Mouse (Mus musculus) MEL (cell line): ENCODE data around the gene Asns. TPM values are rescaled to one million over a fixed set of nuclear protein-coding genes. Genes with fewer than 3 reads are reported as not detected.

Experiments used
- DNase-seq: peaks from one replicate; pipeline ENCODE4 v3.0.0; 2011; ENCODE audit warnings: low read depth, low spot score
- H3K27ac ChIP-seq: 2 replicates; pipeline ENCODE4 v1.5.1; 2012; ENCODE audit warnings: low read depth, mild to moderate bottlenecking, control low read depth, low read length, moderate library complexity; ENCODE audit not compliant: control insufficient read depth
- H3K27me3 ChIP-seq, 2 experiments: fragments of 150-350 bp in 1 of 2; sonication (generic) in 1 of 2; 2 replicates each; pipeline ENCODE4 v1.6.1; 2012; ENCODE audit warnings: low read length in 2 of 2, mild to moderate bottlenecking in 2 of 2, improper control_type of control experiment in 1 of 2, moderate library complexity in 1 of 2; ENCODE audit not compliant: insufficient read depth in 2 of 2, control insufficient read depth in 1 of 2
- H3K36me3 ChIP-seq, 2 experiments: 2 replicates each; pipeline ENCODE4 v1.6.1; 2012 to 2014; ENCODE audit warnings: low read length in 2 of 2, improper control_type of control experiment in 1 of 2, inconsistent platforms in 1 of 2, mild to moderate bottlenecking in 1 of 2; ENCODE audit not compliant: insufficient read depth in 2 of 2, control insufficient read depth in 1 of 2
- H3K4me1 ChIP-seq, 2 experiments: fragments of 150-350 bp in 1 of 2; sonication (generic) in 1 of 2; 2 replicates each; pipeline ENCODE4 v1.6.1; 2012; ENCODE audit warnings: low read length in 2 of 2, improper control_type of control experiment in 1 of 2, mild to moderate bottlenecking in 1 of 2; ENCODE audit not compliant: insufficient read depth in 2 of 2, control insufficient read depth in 1 of 2
- H3K4me3 ChIP-seq, 2 experiments: fragments of 150-350 bp in 1 of 2; sonication (generic) in 1 of 2; 2 replicates each; pipeline ENCODE4 v1.5.1; 2012; ENCODE audit warnings: low read depth in 2 of 2, low read length in 2 of 2, mild to moderate bottlenecking in 2 of 2, moderate library complexity in 2 of 2, control low read depth in 1 of 2, improper control_type of control experiment in 1 of 2; ENCODE audit not compliant: control insufficient read depth in 1 of 2, insufficient read depth in 1 of 2
- H3K79me2 ChIP-seq: 2 replicates; pipeline ENCODE4 v1.6.1; 2012; ENCODE audit warnings: mild to moderate bottlenecking, low read length, moderate library complexity; ENCODE audit not compliant: control insufficient read depth, poor library complexity, insufficient read depth
- H3K9ac ChIP-seq: 2 replicates; pipeline ENCODE4 v1.6.1; 2012; ENCODE audit warnings: low read depth, mild to moderate bottlenecking, control low read depth, low read length, moderate library complexity; ENCODE audit not compliant: control insufficient read depth, poor library complexity, severe bottlenecking
- H3K9me3 ChIP-seq: fragments of 150-350 bp; sonication (generic); replicated peaks from 2 replicates; pipeline ENCODE4 v1.6.1; 2012; ENCODE audit warnings: mild to moderate bottlenecking, low read length, improper control_type of control experiment, moderate library complexity; ENCODE audit not compliant: insufficient read depth
- BHLHE40 ChIP-seq: IDR thresholded peaks from 2 replicates; pipeline ENCODE4 v1.6.1; 2012; ENCODE audit warnings: low read depth, mild to moderate bottlenecking, inconsistent platforms, low read length, improper control_type of control experiment, borderline replicate concordance
- CHD2 ChIP-seq: IDR thresholded peaks from 2 replicates; pipeline ENCODE4 v1.6.1; 2011; ENCODE audit warnings: low read length, improper control_type of control experiment
- CTCF ChIP-seq, 3 experiments: IDR thresholded peaks in 2 of 3; conservative IDR thresholded peaks in 1 of 3; 2 replicates each; pipeline ENCODE4 v1.5.1; 2011 to 2012; ENCODE audit warnings: low read length in 3 of 3, low read depth in 2 of 3, mild to moderate bottlenecking in 2 of 3, improper control_type of control experiment in 1 of 3, inconsistent platforms in 1 of 3, mixed read lengths in 1 of 3, moderate library complexity in 1 of 3; ENCODE audit not compliant: control insufficient read depth in 1 of 3, insufficient read depth in 1 of 3, poor library complexity in 1 of 3, severe bottlenecking in 1 of 3
- E2F4 ChIP-seq: IDR thresholded peaks from 2 replicates; pipeline ENCODE4 v1.6.1; 2011; ENCODE audit warnings: low read depth, low read length, improper control_type of control experiment, borderline replicate concordance
- EP300 ChIP-seq, 2 experiments: IDR thresholded peaks; 2 replicates each; pipeline ENCODE4 v1.6.1; 2011; ENCODE audit warnings: improper control_type of control experiment in 2 of 2, low read length in 2 of 2, low read depth in 1 of 2, mild to moderate bottlenecking in 1 of 2
- ETS1 ChIP-seq: IDR thresholded peaks from 2 replicates; pipeline ENCODE4 v1.6.1; 2012; ENCODE audit warnings: low read depth, mild to moderate bottlenecking, inconsistent platforms, low read length, improper control_type of control experiment, moderate library complexity
- GATA1 ChIP-seq: IDR thresholded peaks from 2 replicates; pipeline ENCODE4 v1.6.1; 2011; ENCODE audit warnings: low read depth, low read length, improper control_type of control experiment
- JUND ChIP-seq: IDR thresholded peaks from 2 replicates; pipeline ENCODE4 v1.6.1; 2011; ENCODE audit warnings: low read depth, mild to moderate bottlenecking, improper control_type of control experiment, low read length
- MAX ChIP-seq: IDR thresholded peaks from 2 replicates; pipeline ENCODE4 v1.6.1; 2011; ENCODE audit warnings: low read length, improper control_type of control experiment
- MAZ ChIP-seq: IDR thresholded peaks from 2 replicates; pipeline ENCODE4 v1.6.1; 2012; ENCODE audit warnings: low read depth, mild to moderate bottlenecking, inconsistent platforms, low read length, improper control_type of control experiment
- MEF2A ChIP-seq: IDR thresholded peaks from 2 replicates; pipeline ENCODE4 v1.6.1; 2014; ENCODE audit warnings: low read depth, mild to moderate bottlenecking, inconsistent platforms, low read length, improper control_type of control experiment; ENCODE audit not compliant: poor library complexity, insufficient replicate concordance, severe bottlenecking; ENCODE audit errors: extremely low read depth
- MXI1 ChIP-seq: IDR thresholded peaks from 2 replicates; pipeline ENCODE4 v1.6.1; 2011; ENCODE audit warnings: mild to moderate bottlenecking, low read depth, low read length, improper control_type of control experiment
- MYB ChIP-seq: IDR thresholded peaks from 2 replicates; pipeline ENCODE4 v1.6.1; 2011; ENCODE audit warnings: mild to moderate bottlenecking, low read depth, low read length, improper control_type of control experiment
- MYC ChIP-seq: IDR thresholded peaks from 2 replicates; pipeline ENCODE4 v1.6.1; 2011; ENCODE audit warnings: low read depth, mild to moderate bottlenecking, low read length, improper control_type of control experiment, moderate library complexity
- POLR2AphosphoS2 ChIP-seq: IDR thresholded peaks from 2 replicates; pipeline ENCODE4 v1.6.1; 2011; ENCODE audit warnings: low read length, improper control_type of control experiment
- RAD21 ChIP-seq: IDR thresholded peaks from 2 replicates; pipeline ENCODE4 v1.6.1; 2011; ENCODE audit warnings: mild to moderate bottlenecking, low read depth, low read length, improper control_type of control experiment
- RCOR1 ChIP-seq: IDR thresholded peaks from 2 replicates; pipeline ENCODE4 v1.6.1; 2012; ENCODE audit warnings: low read depth, mild to moderate bottlenecking, inconsistent platforms, low read length, improper control_type of control experiment
- SIN3A ChIP-seq: IDR thresholded peaks from 2 replicates; pipeline ENCODE4 v1.6.1; 2012; ENCODE audit warnings: low read length, improper control_type of control experiment, inconsistent platforms
- SMC3 ChIP-seq: IDR thresholded peaks from 2 replicates; pipeline ENCODE4 v1.6.1; 2011; ENCODE audit warnings: low read depth, low read length, improper control_type of control experiment
- TAL1 ChIP-seq: IDR thresholded peaks from 2 replicates; pipeline ENCODE4 v1.6.1; 2012; ENCODE audit warnings: mild to moderate bottlenecking, inconsistent platforms, low read length, moderate library complexity, mixed read lengths
- TCF12 ChIP-seq: IDR thresholded peaks from 2 replicates; pipeline ENCODE4 v1.6.1; 2014; ENCODE audit warnings: low read depth, mild to moderate bottlenecking, inconsistent platforms, low read length, improper control_type of control experiment, moderate library complexity
- UBTF ChIP-seq: IDR thresholded peaks from 2 replicates; pipeline ENCODE4 v1.6.1; 2012; ENCODE audit warnings: low read depth, mild to moderate bottlenecking, inconsistent platforms, low read length, improper control_type of control experiment, moderate library complexity, borderline replicate concordance; ENCODE audit not compliant: insufficient read depth
- USF1 ChIP-seq: IDR thresholded peaks from 2 replicates; pipeline ENCODE4 v1.6.1; 2014; ENCODE audit warnings: low read depth, mild to moderate bottlenecking, inconsistent platforms, low read length, improper control_type of control experiment, moderate library complexity
- ZC3H11A ChIP-seq: IDR thresholded peaks from 2 replicates; pipeline ENCODE4 v1.6.1; 2012; ENCODE audit warnings: low read depth, mild to moderate bottlenecking, inconsistent platforms, low read length, improper control_type of control experiment
- polyA plus RNA-seq, 2 experiments: library from polyadenylated mRNA; stranded (reverse) in 1 of 2; unstranded in 1 of 2; fragments of >175 nt in 1 of 2; fragments of >200 nt in 1 of 2; gene quantifications; 2 replicates each; pipeline versions ENCODE4 v1.2.1 to v1.2.4; 2012; ENCODE audit warnings: low replicate concordance in 2 of 2, low read depth in 1 of 2; ENCODE audit not compliant: insufficient read length in 2 of 2, insufficient read depth in 1 of 2, missing spikeins in 1 of 2
- total RNA-seq: library from RNA; depleted of rRNA; stranded (reverse); fragments of 300-350 nt; gene quantifications from 2 replicates; pipeline ENCODE4 v1.2.3, GENCODE M21; 2012

Gene Asns
- total and polyA plus RNA-seq, 3 experiments: 342 to 792 TPM; not detected in 1

- TF ChIP-seq CHD2: no peak
Measured at GRCm38 (mm10) chr6:7689180-7689579, 3.9 kb downstream of the Asns start (continued).

DNA sequence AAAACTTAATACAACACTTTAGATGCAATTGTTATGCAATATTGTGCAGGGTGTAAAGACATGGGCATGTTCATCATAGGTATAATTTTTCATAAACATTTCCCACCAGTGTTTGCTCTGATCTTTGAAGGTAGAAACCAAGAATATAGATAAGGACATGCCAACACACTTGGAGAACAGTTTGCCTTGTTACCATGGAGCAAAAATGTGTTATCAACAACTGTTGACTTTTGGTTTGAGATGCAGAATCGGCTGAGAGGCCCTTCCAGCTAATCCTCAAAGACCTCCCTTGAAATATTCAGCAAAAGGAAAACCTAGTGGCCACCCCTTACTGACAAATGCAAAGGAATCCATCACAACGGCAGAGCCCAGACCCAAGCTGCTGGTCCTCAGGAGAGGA, 7.0 kb downstream of the Asns start:
- Histone ChIP-seq H3K4me3 (no peak overlapping the region), H3K9ac (no peak overlapping the region), H3K9me3 (no peaks in the 10 kb centered on the region), H3K27ac (peak overlapping the region; percentile 4; the same call in 1 of the 2 replicates), H3K36me3 (peaks cover 50 to 61% of the 10 kb centered on the region in 2 experiments), H3K4me1 (peaks cover 16 to 35% of the 10 kb centered on the region in 2 experiments), H3K79me2 (peaks cover 66% of the 10 kb centered on the region), H3K27me3 (no peaks in the 10 kb centered on the region)
- TF ChIP-seq EP300 (IDR thresholded peaks at IDR 0.05; ENCODE audit: low read depth in 1 of 2, low read length in 2 of 2) (peak; percentile 27 to 33; a peak in 1 of 4 replicates), ETS1 (0 out of 2 replicates have a peak, but pooled peaks have one; percentile 25), MYB (0 out of 2 replicates have a peak, but pooled peaks have one; percentile 9), E2F4 (no peak), SIN3A (peak; percentile 81), MXI1 (peak; percentile 76; the same call in 1 of the 2 replicates), GATA1 (peak; percentile 28; the same call in 1 of the 2 replicates), POLR2AphosphoS2 (0 out of 2 replicates have a peak, but pooled peaks have one; percentile 16), MEF2A (no peak)
- DNase-seq: peak; percentile 42

- H3K79me2 ChIP-seq: 0 out of 2 replicates have a peak, but pooled peaks cover 2% of the 10 kb centered on the region
- no peak for TF ChIP-seq ZC3H11A
- no peak for TF ChIP-seq CTCF (IDR thresholded peaks at IDR 0.05 in 2 of 3, conservative IDR thresholded peaks at IDR 0.05 in 1 of 3; ENCODE audit: control insufficient read depth in 1 of 3, insufficient read depth in 1 of 3, low read depth in 2 of 3, low read length in 3 of 3, poor library complexity in 1 of 3, severe bottlenecking in 1 of 3)
- TF ChIP-seq TAL1: no peak
- TF ChIP-seq SMC3: no peak
- TF ChIP-seq RCOR1: no peak
- TF ChIP-seq USF1: no peak
- no peak for TF ChIP-seq MAZ
- TF ChIP-seq EP300 (IDR thresholded peaks at IDR 0.05; ENCODE audit: low read depth in 1 of 2, low read length in 2 of 2): no peak
- TF ChIP-seq MYB: no peak
- TF ChIP-seq RAD21: no peak
- TF ChIP-seq UBTF: no peak
- TF ChIP-seq MEF2A: no peak
- no peak for TF ChIP-seq TCF12
- TF ChIP-seq MYC: no peak
- TF ChIP-seq BHLHE40: no peak
- no peak for TF ChIP-seq ETS1
- TF ChIP-seq E2F4: no peak
- no peak for TF ChIP-seq MAX
- no peak for TF ChIP-seq JUND
- TF ChIP-seq, all 39 proteins: peak for 0
- no peak overlapping the region for H3K9ac ChIP-seq
- DNase-seq: no peak
- no peak overlapping the region for H3K4me3 ChIP-seq
- peaks cover 2 to 59% of the 10 kb centered on the region in 2 experiments for H3K36me3 ChIP-seq
- no peaks in the 10 kb centered on the region for H3K4me1 ChIP-seq
- H3K27me3 ChIP-seq: no peaks in the 10 kb centered on the region
- H3K9me3 ChIP-seq: no peaks in the 10 kb centered on the region
- no peak overlapping the region for H3K27ac ChIP-seq
Measured at GRCm38 (mm10) chr6:7676194-7676901, 16.7 kb downstream of the Asns start.
